Mouse (Mus musculus) adrenal gland, postnatal 10 days (tissue): ENCODE measurements around the gene Trp53bp1. TPM values are rescaled to one million over a fixed set of nuclear protein-coding genes. Genes with fewer than 3 reads are reported as not detected.

Experiments
- total RNA-seq, 2 experiments: library from RNA; stranded (reverse); gene quantifications; 2 replicates each; pipeline ENCODE4 v1.2.3; 2021

Gene Trp53bp1
- total RNA-seq, 2 experiments from 2014 or later, result 46.0 to 68.0 TPM

Other genes starting within 250 kb of the Trp53bp1 start
- gene Epb42, start 234.3 kb downstream of the Trp53bp1 start, total RNA-seq, result 1 to 10 TPM; 2.9 to 6.6 TPM
- gene Tgm5, start 185.6 kb downstream of the Trp53bp1 start, total RNA-seq, result under 1 TPM in 1 of 2 experiments, not detected in 1; 0.12 TPM
- gene Tgm7, start 161.6 kb downstream of the Trp53bp1 start, total RNA-seq, result not detected
- 10 to 100 TPM; 14.5 to 15.4 TPM for gene Adal, start 131.0 kb downstream of the Trp53bp1 start, total RNA-seq
- gene Lcmt2, start 130.8 kb downstream of the Trp53bp1 start, total RNA-seq, result 10 to 100 TPM; 10.4 to 11.8 TPM
- 10 to 100 TPM; 23.9 to 36.8 TPM for gene Tubgcp4, start 100.8 kb downstream of the Trp53bp1 start, total RNA-seq
- 10 to 100 TPM; 13.4 to 16.4 TPM for gene Zscan29, start 100.3 kb downstream of the Trp53bp1 start, total RNA-seq
- 10 to 100 TPM in 1 of 2 experiments, 1 to 10 TPM in 1; 8.5 to 13.1 TPM for gene Map1a, start 18.2 kb upstream of the Trp53bp1 start, total RNA-seq
- 10 to 100 TPM; 40.0 to 51.3 TPM for gene Ppip5k1, start 84.0 kb upstream of the Trp53bp1 start, total RNA-seq
- gene Ckmt1, start 86.3 kb upstream of the Trp53bp1 start, total RNA-seq, result 10 to 100 TPM in 1 of 2 experiments, 1 to 10 TPM in 1; 9.0 to 10.9 TPM
- not detected for gene Strc, start 115.8 kb upstream of the Trp53bp1 start, total RNA-seq
- 100 to 1,000 TPM; 285 to 303 TPM for gene Pdia3, start 142.4 kb upstream of the Trp53bp1 start, total RNA-seq
- 1 to 10 TPM; 2.2 to 4.3 TPM for gene Catsper2, start 142.4 kb upstream of the Trp53bp1 start, total RNA-seq
- gene Ell3, start 172.9 kb upstream of the Trp53bp1 start, total RNA-seq, result under 1 TPM; 0.18 to 0.66 TPM
- gene Serf2, start 177.8 kb upstream of the Trp53bp1 start, total RNA-seq, result 100 to 1,000 TPM; 346 to 350 TPM
- 10 to 100 TPM; 29.1 to 39.9 TPM for gene Hypk, start 181.9 kb upstream of the Trp53bp1 start, total RNA-seq
- under 1 TPM in 1 of 2 experiments, not detected in 1; 0.24 TPM for gene Serinc4, start 185.4 kb upstream of the Trp53bp1 start, total RNA-seq
- 10 to 100 TPM; 24.9 to 26.8 TPM for gene Mfap1b, start 202.7 kb upstream of the Trp53bp1 start, total RNA-seq
- gene Mfap1a, start 235.3 kb upstream of the Trp53bp1 start, total RNA-seq, result 10 to 100 TPM; 24.5 to 25.7 TPM
- gene Wdr76, start 235.3 kb upstream of the Trp53bp1 start, total RNA-seq, result 10 to 100 TPM in 1 of 2 experiments, 1 to 10 TPM in 1; 6.3 to 10.9 TPM